8 mouse cellular contexts compared by ENCODE assay signal in genomic region chr14:21848166-21849154, GRCm38 (mm10). TPM values are rescaled to one million over a fixed set of nuclear protein-coding genes. Genes with fewer than 3 reads are reported as not detected.
A peak's percentile ranks its signal among the peaks of the same experiment; 100 is the strongest.
DNase-seq lines count a peak whose midpoint lies in the region; ATAC-seq lines count a peak whose summit lies in the region.

Gene Comtd1 (minus strand): TSS chr14:21848977.

- peak; percentile 86 for ATAC-seq in hindbrain, embryonic 12.5 days (ENCODE audit: low FRiP score)

- H3K9ac ChIP-seq in hindbrain, embryonic 12.5 days, result peak within 1 kb of the TSS; percentile 74

- H3K36me3 ChIP-seq in hindbrain, embryonic 12.5 days, result peaks cover 34% of the 10 kb centered on the region

- peak within 1 kb of the TSS; percentile 56; the same call in 1 of the 2 replicates for H3K27ac ChIP-seq in hindbrain, embryonic 12.5 days

- peaks cover 26% of the 10 kb centered on the region for H3K4me1 ChIP-seq in hindbrain, embryonic 12.5 days

- H3K9me3 ChIP-seq in hindbrain, embryonic 12.5 days (replicated peaks), result no peaks in the 10 kb centered on the region

- WGBS in hindbrain, embryonic 12.5 days, result 1% methylated on average over 48 of the region's 51 CpGs

- DNase-seq in Muller cell, postnatal 12 days (ENCODE audit: inconsistent ontology term), result peak; percentile 95
- DNase-seq in cerebellum, adult 9-11 months, result peak; percentile 96
- peak; percentile 86 to 94 for DNase-seq in frontal cortex, postnatal 10 days (ENCODE audit: low spot score in 2 of 2)
- DNase-seq in layer of hippocampus, postnatal 14 days (ENCODE audit: low spot score in 2 of 2), result peak; percentile 96
- peak; percentile 96 for DNase-seq in lung, postnatal 14 days
- DNase-seq in retina, adult 2 months (ENCODE audit: low read depth, low spot score), result peak; percentile 85
- peak; percentile 89 to 95 for DNase-seq in thymus, postnatal 36 days

- no peaks in the 10 kb centered on the region for H3K27me3 ChIP-seq in hindbrain, embryonic 12.5 days

- H3K4me2 ChIP-seq in hindbrain, embryonic 12.5 days (replicated peaks), result peak within 1 kb of the TSS; percentile 98

- peak within 1 kb of the TSS; percentile 60 for H3K4me3 ChIP-seq in hindbrain, embryonic 12.5 days

RNA-seq across cellular contexts. Expression of gene Comtd1, which starts in this region (rescaled TPM):
- 18.2 and 22.3 TPM in 2 replicates for polyA plus RNA-seq in hindbrain, embryonic 12.5 days (2016; fragmentation: Nextera tagmentation; extraction: Ambion mirVana)
- 10 to 100 TPM; 32.3 to 34.7 TPM for total RNA-seq in layer of hippocampus, postnatal 14 days (2021)

Comparison
In these comparisons a context has a peak if more than half of its experiments do, and no peak if none do; other contexts are left out.
1. Peak in every context shown above with its lines: DNase-seq, ATAC-seq, H3K4me3 ChIP-seq and H3K27ac ChIP-seq.